Mouse (Mus musculus) small intestine, adult 2 months (tissue): ENCODE results near the gene Bace2.

Experiments
- CTCF ChIP-seq: fragments of 200-500 bp; IDR thresholded peaks from 2 replicates; pipeline ENCODE4 v1.5.1; 2012; ENCODE audit warnings: low read depth, mild to moderate bottlenecking, control low read depth, inconsistent platforms, low read length, moderate library complexity, mixed read lengths; ENCODE audit not compliant: insufficient replicate concordance, insufficient read length; ENCODE audit errors: extremely low read depth
- POLR2A ChIP-seq: fragments of 200-500 bp; IDR thresholded peaks from 2 replicates; pipeline ENCODE4 v1.6.1; 2012; ENCODE audit warnings: low read depth, mild to moderate bottlenecking, control low read depth, inconsistent platforms, low read length, moderate library complexity

DNA sequence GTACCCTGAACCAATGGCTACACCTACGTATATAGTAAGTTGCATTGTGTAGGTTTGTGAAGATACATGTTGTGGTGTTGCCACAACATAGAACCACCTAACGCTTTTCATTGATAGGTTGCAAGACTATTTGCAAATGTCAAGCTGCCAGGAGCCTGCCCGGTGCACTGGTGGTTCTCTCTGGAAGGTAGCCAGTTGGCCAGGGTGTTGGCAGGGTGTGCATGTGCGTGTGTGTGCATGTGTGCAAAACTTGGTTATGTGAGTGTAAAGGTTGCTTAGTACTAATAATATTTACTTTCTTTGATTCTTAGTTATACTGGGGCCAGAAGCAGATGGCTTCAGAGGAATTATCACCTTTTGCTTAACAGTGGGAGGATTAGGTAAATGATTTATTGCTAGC is 13.7 kb downstream of the Bace2 start:
- TF ChIP-seq CTCF (no peak), POLR2A (no peak)
